Mouse (Mus musculus) right cerebral cortex, adult 2 months (tissue): ENCODE results near the gene Tcerg1l.

Source experiments
- DNase-seq, 2 experiments: peaks; one replicate each; pipeline ENCODE4 v3.0.0; 2021 to 2022; ENCODE audit warnings: low spot score in 2 of 2

The Tcerg1l gene

DNA sequence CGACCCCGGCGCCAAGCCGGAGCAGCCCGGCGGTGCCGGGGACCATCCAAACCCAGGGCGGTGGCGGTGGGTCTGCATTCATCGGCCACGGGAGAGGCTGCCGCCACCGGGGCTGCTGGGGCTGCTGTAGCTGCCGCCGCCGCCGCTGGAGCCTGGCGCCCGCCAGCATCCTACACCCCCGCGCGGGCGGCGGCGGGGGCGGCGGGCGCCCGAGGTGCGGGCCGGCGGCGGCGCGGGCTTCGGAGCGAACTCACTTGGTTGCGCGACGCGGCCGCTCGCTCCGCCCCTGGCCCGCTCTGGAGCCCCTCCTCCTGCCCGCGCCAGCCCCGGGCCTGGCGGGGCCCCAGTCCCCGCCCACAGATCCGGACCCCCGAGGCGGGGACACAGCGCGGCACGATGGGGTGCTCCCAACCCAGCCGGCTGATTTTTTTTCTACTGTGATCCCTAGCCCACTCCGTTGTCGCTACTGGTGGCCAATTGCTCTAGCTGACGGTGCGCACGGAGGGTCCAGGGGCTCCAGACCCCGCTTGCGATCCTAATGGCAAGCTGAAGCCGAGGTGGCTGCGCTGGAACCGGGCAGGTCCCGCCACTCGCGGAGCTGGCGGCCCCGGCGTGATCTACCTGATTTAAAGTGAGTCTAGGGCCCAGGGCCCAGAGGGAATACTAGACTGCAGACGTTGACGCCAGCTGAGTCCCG lies at the start of gene Tcerg1l:
Gene Tcerg1l, minus strand, starts transcription at position 246 of the 697 bp plus-strand sequence.
- DNase-seq: peak; percentile 6 to 18

DNA sequence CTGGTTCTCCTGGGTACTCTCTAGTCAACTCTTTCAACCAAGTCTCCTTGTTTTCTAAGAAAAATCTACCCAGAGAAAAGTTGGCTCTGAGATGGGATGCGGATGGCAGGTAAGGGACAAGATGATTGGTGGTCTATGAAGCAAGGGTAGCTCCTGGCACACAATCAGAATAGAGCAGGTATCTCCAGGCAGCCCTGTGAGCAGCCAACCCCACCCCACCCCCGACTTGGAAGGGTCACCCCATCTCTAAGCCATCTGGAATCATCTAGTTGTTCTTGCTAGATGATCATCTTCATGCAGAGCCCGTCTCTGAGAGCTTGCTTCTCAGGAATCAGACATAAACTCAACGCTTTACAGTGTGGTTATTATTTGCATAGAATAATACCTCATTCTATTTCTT lies 44.6 kb upstream of the Tcerg1l start:
- DNase-seq: no peak

DNA sequence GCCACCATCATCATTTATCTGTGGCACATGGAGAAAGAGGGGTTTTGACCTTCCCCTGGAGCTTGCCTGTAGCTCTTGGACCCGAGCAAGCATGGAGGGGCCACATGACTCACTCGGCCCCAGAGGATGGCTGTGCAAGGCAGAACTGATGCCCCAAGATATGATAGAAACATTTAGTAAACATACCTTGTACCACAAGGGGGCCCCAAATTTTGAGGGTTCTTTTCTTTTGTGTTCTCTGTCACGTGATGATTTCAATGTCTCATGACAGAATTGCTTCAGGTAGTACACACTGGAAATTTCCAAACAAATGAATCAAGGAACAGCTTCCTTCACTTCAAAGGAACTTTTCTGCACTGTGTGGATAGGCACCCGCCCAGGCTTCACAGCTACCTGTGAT lies 35.0 kb upstream of the Tcerg1l start:
- no peak for DNase-seq

DNA sequence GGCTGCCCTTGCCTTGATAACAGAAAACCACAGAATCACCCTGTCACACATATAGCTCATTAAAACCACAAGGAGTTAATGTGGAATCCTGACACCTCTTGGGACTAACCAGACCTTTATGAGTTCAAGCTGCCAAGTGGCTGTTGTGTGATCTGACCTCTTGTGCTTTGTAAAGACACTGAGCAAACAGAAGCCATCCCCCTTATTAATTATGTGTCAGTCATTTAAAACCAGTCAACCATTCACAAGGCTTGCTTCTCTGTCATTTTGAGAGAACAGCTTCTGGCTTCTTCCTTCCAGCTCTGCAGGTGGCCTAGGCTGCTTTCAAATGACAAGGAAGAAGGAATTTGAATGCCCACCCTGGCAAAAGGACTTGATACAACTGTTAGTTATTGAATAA lies 33.9 kb upstream of the Tcerg1l start:
- no peak for DNase-seq

DNA sequence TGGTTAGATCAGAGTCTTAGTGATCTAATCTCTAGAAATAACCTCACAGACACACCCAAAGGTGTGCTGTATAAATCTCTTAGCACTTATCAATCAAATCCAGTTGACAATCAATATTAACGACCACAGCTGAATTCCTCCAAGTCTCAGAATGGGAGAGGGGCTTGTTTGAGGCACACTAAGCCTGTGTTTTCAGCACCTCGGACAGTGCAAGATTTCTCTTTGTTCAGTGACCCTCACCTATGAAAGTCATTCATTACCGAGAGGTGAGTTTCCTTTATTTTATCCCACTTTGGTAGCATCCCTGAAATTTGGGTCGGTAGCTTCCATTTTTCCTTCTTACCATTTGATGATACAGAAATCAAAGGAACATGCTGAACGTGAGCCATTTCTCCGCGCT lies 32.4 kb upstream of the Tcerg1l start:
- no peak for DNase-seq

DNA sequence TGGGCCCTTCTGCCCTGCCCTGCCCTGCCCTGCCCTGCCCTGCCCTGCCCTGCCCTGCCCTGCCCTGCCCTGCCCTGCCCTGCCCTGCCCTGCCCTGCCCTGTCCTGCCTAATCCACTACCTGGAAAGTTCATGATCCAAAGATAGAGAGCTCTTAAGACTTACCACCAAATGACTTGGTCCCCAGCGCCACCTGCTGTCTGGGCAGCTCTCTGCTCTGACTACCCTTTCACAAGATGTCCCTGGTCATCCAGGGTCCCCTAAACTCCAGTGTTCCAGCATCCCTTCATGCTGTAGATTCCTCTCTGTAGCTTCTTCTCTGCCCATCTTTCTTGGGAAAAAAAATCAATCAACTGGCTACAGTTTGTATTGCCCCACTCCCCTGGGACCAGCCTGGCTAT lies 31.3 kb upstream of the Tcerg1l start:
- DNase-seq: peak; percentile 72 to 76

DNA sequence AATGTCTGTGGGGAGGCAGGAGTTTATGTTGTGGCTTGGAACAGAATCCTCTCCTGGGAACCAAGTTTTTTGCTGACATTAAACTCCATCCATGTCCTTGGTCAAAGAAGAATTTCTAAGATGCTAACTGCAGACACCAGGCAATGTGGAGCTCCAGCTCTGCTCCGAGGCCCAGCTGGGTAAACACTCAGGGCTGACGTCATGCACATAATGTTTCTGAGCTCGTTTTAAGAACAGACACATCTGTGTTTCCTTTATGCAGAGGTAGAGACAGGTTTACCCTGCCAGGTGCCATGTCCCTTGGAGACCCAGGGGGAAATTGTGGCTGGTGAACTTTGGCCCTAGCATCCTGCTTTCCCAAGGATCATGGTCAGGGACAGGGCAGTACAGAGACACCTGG lies 29.9 kb upstream of the Tcerg1l start:
- DNase-seq: no peak

DNA sequence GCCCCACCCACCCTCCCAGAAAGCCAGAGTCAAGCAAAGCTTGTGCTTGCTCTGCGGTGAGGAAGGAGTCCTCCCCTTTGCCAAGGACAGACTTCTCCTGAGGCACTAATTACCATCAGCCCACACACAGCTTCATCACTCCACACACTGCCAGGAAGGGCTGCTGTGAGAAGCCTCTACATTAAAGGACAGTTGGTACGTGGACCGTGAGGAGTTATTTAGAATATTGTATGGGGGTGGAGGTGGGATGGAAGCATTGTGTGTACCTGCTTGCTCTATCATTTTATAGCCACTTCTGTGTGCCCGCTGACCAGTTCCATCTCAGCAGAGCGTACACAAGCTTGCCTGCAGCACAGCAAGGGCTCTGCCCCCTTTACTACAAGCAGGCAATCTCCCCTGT lies 16.0 kb upstream of the Tcerg1l start:
- peak; percentile 53 to 62 for DNase-seq

DNA sequence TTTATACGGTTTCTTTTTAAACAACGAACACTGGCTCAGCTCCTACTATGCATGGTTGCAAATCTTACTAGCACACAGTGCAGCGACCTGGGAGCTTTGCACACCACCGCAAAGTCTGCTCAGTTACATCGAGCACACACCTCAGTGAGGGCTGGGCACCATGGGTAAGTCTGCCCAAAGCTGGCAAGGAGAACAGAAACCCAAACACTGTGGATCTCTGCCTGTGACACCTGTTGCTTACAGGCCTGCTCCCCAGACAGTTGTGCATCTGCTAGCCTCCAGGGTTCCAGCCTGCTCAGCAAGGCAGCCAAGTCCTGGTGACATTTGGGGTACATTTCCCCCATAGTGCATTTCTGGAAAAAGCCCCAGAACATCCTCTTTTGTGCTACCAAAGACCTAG lies 4.1 kb upstream of the Tcerg1l start:
- DNase-seq: no peak

DNA sequence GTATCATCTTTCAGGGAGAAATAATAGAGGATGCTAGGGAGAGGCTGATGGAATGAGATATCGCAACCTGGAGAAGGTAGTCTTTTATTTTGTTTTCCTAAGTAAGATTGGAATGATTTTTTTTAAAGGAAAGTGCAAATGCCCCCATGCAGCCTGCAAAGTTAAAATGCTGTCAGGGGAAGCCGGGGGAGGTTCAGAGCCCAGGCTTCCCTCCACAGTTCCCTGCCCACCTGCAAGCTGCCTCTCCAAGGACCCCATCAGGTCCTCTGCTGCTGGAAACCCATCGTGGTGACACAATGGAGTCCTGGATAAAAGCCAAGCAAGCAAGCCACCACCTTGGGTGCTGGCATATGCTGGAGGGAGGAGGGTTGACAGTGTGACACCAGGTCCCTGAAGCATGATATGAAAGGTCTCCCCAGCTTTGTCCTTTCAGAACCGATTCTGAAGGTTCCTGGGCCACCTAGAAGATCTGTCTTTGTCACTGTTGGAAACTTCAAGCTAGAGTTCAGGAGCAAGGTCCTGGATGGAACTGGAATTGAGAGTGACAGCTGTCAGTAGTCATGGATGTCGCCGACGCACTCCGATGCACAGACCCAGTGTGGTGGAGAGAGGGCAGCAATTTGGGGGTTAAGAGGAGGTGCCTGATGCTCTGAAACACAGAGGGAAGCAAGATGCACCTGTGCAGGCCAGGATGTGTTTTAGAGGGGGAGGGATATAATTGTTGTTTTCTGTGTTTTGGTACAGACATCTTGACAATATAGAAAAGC lies 3.2 kb upstream of the Tcerg1l start:
- DNase-seq: no peak

DNA sequence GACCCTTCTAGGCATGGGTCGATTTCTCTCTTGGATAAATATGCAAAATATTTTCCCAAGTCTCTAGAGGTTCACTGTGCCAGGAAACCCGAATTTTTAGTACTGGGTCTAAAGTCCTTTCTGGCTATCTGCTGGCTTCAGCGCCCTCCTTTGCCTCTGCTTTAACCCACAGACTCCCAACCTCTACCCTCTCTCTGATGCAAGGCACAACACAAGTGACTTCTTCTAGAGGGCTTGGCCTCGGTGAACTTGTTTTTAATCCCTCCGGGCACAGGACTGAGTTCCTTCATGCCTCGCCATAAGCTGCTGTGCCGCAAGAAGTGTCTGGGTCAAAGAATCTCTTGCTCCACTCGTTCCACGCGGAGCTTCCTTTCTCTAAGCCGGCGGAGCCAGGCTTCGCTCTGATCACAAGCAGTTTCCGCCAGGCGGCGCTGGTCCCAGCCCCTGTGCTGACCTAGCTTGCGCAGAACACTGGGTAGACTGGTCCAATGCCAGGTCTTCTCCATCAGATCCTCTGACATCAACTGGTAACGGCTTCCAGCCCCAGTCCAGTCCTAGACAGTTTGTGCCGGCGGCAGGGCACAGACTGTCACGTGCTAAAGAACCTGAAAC lies 758 bp upstream of the Tcerg1l start:
- DNase-seq: peak; percentile 78

DNA sequence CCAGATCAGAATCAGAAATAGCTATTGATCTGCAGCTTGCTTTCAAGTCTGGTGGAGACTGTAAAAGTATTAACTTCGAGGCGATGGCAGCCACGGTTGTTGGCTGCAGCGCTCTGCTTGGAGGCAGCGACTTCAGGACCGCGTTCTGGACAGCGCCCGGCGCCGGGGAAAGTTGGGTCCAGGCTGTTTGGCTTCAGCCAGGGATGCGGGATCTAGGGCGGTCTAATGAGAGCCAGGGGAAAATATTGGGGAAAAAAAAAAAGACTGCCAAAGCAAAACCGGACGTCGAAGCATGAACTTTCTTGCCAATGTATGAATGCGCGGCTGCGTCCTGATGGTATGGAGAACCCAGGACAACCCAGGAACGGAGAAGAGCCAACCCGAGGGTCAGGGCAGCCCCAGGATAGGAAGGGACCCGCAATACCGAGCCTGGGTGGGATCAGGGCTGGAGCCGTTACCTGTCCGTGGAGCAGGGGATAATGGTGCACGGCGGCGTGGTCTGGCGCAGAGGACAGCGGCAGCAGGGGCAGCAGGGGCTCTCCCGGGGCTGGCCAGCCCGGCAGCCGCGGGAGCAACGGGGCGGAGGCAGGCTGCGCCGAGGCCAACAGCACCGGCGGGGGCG lies 556 bp downstream of the Tcerg1l start:
- DNase-seq: peak in 1 of 2 experiments; percentile 31

DNA sequence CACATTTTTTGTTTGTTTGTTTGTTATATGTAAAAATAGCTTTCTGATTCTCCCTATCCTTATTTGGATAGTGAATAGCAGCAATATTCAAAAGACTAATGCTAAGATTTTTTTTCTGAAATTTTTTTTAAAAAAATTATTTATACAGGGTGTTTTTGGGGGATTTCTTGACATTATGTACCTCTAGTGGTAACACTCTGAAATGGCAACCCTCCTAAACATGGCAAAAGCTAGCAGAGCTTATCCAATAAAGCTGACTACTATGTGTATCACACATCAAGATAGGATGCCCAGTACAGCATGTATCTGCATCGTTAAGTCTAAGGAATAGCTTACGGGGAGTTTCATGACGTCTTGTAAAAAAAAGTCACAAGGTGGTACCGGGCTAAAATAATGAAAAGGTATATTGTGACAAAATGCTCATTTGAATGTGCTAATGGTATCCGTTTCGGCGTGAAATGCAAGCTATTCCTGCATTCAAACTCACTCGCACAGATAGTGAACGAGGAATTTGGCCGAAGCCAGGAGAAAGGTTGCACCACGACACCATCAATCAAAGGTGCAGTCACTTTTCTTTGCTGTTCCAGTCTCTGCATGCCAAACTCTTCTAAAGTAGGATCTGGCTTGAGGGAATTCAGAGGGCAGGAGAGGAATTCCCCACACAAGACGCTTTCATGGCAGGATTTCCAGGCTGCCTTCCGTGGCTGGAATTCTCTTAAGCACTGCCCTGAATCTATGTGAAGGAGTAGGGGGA lies 1.2 kb downstream of the Tcerg1l start:
- peak in 1 of 2 experiments; percentile 22 for DNase-seq

DNA sequence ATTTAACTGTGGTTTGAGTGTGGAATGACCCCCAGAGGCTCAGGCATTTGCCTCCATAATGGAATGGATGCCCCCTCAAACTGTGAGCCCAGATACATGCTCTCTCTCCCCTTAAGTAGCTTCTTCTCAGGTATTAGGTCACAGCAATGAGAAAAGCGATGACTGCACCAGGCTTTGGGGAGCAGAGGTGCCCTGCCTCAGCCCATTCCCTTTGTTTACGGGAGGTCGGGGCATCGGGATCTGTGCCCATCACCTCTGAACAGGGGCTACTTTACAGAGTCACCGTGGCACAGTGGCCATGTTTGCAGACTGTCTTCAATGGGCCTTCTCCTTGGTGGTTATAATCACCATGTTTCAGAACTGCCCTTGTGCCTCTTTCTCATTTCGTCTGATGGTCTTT lies 7.6 kb downstream of the Tcerg1l start:
- DNase-seq: no peak

DNA sequence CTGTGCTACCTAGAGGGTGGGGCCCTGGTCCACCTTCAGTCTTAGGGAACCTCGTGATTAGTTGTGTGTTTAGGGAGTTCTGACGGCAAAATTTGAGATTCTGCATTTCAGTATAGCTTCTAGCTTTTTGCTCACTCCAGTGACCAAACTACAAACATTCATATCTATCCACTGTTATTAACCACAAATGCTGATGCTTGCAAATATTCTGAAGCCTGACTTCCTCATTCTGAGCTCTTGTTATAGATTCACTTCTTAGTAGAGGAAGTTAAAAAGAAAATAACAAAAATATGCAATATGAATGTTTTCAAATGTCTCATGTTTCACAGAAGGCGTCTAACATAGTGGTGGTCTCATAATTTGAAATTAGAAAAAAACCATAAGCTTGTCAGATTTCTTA lies 8.5 kb downstream of the Tcerg1l start:
- DNase-seq: no peak

DNA sequence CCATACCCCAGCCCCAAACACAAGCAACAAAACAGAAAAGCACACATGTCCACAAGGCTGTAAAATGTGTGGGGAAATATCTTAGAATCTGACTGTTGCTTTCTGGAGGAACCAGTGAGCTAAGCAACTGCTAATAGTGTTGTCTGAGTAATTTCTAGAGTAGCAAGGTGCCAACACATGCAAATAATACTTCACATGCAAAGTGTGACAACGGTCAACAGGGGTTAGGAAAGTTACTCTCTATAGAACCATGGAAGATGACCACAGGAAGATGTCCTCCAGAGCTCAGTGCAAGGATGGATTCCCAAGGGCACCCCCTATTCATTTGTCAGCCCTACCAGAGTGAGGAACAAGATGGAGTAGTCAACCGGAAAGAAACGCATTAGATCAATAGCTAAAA lies 18.3 kb downstream of the Tcerg1l start:
- no peak for DNase-seq

DNA sequence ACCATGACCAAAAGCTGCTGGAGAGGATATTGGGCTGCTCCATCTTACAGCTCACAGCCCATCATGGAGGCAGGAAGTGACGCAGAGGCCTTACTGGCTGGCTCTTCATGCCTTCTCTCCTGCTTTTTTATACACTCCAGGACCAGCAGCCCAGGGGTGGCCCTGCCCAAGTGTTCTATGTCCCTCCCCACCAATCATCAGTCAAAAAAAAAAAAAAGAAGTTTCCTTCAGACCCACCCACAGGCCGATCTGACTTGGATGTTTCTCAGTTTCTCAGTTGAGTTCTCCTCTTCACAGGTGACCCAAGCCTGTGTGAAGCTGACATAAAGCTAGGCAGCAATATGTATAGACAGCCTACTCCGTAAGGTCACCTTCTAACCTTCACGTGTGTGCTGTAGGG lies 19.0 kb downstream of the Tcerg1l start:
- DNase-seq: no peak

DNA sequence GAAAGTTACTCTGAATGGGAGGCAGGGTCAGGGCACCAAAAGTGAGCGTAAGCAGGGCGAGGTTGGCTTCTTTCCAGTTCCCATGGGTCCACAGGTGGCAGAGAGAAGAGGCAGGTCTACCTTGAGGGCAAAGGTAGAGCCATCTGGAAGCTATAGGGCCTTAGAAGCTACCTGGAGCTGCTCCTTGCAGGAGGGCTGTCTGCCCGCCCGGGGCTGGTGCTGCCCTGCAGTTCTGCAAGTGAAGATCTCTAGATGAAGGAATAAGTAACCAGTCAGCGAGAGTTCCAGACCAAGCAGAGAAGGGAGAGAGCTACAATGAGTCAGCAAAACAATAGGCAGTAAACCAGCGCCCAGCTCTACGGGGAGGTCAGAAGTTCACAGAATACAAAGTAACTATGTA lies 22.0 kb downstream of the Tcerg1l start:
- no peak for DNase-seq

DNA sequence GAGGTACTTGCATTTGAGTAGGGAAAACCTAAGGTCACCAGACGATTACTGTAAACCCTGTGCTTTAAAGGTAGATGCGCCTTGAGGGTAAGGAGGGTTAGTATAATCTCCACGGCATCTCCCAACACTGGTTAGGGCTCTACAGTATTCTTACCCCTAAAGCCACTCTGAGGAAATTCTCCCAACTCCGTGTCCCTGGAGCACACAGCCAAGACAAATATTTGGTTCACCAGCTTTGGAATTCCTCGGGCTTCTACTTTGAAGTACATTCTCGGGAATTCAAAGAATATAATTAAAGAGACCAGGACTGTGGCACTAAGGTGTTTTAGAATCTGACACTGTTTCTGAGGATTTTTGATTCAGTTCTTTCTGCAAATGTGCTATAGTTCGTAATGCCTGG lies 23.2 kb downstream of the Tcerg1l start:
- DNase-seq: no peak

DNA sequence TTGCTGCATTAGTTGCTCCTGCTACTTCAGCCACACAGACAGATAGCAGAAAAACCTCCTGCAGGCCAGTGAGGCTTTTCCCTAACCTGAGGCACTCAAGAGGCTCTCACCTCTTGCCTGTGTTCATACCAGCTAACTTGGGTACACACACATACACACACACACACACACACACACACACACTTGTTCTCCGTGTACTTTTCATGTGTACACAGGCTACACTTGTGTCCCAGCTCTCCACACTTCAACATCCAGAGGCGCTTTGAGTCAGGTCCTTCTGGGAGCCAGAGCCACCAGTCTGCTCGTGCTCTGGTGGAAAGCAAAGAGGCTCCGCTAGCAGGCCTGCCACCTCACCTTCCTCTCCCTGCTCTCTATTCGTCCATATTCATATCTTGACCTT lies 24.0 kb downstream of the Tcerg1l start:
- DNase-seq: no peak

DNA sequence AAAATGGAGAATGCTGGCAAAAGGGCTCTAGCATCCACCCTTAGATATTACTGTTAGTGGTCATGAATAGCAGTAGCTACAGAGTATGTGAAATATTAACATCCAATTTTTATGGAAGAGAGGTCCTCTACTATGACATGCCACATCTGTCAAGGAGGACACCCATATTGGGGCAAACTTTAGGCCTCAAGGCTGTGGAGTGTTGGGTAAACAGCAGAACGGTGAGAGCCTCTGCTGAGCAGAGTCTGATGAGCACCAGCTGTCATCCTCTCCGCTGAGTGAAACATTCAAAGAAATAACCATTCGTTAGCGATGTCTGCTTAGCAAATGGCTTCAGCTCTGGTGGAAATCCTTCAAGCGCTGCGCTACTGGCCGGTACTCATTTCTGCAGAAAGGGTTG lies 30.0 kb downstream of the Tcerg1l start:
- DNase-seq: no peak

DNA sequence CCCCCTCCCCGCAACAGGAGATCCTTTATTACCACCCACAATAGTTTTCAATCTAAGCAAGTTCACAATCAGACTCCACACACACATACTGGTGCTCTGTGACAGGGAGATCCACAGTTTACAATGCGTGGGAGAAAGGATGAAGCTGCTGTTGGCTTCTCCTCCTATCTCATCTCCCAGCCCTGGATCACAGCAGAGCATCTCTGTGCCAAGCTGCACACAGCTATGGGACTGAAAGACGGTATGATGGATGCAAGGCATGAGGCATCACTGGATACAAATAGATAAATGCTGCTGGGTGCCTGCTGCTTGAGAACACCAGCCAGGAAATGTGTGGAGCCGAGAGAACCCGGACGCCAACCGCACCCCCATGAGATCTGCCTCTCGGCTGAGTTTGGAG lies 32.0 kb downstream of the Tcerg1l start:
- no peak for DNase-seq
